Mouse (Mus musculus) bone marrow, adult 2 months (tissue): ENCODE data around the gene Ttc37. TPM values are rescaled to one million over a fixed set of nuclear protein-coding genes. Genes with fewer than 3 reads are reported as not detected.

Experiments
- H3K27ac ChIP-seq: fragments of 200-500 bp; 2 replicates; pipeline ENCODE4 v1.5.1; 2012; ENCODE audit warnings: low read depth, mild to moderate bottlenecking, control low read depth, inconsistent platforms, low read length; ENCODE audit not compliant: control insufficient read depth, poor library complexity, insufficient read depth
- H3K4me1 ChIP-seq: fragments of 200-500 bp; 2 replicates; pipeline ENCODE4 v1.6.1; 2011; ENCODE audit warnings: low read length; ENCODE audit not compliant: control insufficient read depth, insufficient read depth
- H3K4me3 ChIP-seq: fragments of 200-500 bp; replicated peaks from 2 replicates; pipeline ENCODE3; 2011; ENCODE audit warnings: mild to moderate bottlenecking, low read depth, low read length, control low read depth; ENCODE audit not compliant: control insufficient read depth
- CTCF ChIP-seq: fragments of 200-500 bp; IDR thresholded peaks from 2 replicates; pipeline ENCODE4 v1.5.1; 2011; ENCODE audit warnings: low read length, control low read depth; ENCODE audit not compliant: control insufficient read depth, insufficient read depth
- POLR2A ChIP-seq: fragments of 200-500 bp; IDR thresholded peaks from 2 replicates; pipeline ENCODE4 v1.6.1; 2011; ENCODE audit warnings: low read depth, mild to moderate bottlenecking, control low read depth, low read length, borderline replicate concordance; ENCODE audit not compliant: control insufficient read depth
- WGBS: fragments of 180-500 bp; shearing (Covaris S2); methylation state at CpG from one replicate; pipeline ENCODE4 v1.1.7; 2018; 5-methylcytosine and 5-hydroxymethylcytosine counted together
- polyA plus RNA-seq: library from polyadenylated mRNA; stranded (reverse); fragments of >200 nt; gene quantifications from 2 replicates; pipeline ENCODE4 v1.2.4, GENCODE M21; 2011; ENCODE audit warnings: low replicate concordance; ENCODE audit not compliant: missing spikeins, insufficient read depth, insufficient read length

Ttc37 gene
- polyA plus RNA-seq, result 3.3 and 10.3 TPM in 2 replicates

DNA sequence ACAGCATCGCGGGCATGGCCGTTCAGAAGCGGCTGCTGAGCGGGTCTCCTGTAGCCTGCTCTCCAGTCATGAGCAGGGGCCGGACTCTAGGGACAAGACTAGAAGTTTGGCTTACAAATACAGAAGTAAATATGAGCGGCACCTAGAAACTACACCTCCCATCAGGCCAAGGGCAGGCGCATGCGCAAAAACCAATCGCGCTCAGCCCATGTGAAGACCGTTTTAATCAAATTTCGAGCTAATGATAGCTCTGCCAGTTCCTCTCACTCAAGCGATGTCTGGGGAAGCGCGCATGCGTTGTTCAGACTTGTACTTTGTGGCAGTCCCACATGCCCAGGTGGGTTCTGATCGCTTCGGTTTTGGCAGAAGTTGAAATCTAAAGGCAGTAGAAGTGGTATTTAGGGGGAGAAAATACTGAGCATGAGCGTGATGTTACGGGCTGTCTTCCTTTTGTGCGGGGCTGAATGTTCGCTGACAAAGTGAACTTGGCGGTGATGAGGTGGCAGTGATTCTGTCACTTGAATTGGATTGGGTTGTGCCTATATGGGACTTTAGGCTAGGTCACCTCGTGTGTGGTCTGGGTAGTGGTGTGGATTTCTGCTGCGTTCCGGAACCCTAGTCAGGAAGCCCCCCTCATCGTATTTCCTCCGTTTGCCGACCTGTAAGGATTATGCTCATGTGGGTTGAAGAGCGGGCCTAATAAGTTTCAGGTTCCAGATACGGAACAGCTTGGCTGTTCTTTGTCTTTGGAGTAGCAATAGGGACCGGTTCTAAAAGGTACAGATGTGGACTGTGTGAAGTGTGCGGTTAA, at the start of gene Ttc37, which contains the start of gene Arsk:
TSS of gene Ttc37 (plus strand) at position 242 of the 811 bp plus-strand sequence.
TSS of gene Arsk (minus strand) at position 168 of the 811 bp plus-strand sequence.
- H3K4me3 ChIP-seq, result peak within 1 kb of the TSS; percentile 83
- under 1% methylated on average over 34 of the region's 34 CpGs for WGBS
- H3K4me1 ChIP-seq, result no peaks in the 10 kb centered on the region
- no peak for TF ChIP-seq POLR2A
- no peak for TF ChIP-seq CTCF
- H3K27ac ChIP-seq, result peak within 1 kb of the TSS; percentile 76

- under 1% methylated on average over 59 of the region's 59 CpGs for WGBS
Observed at GRCm38 (mm10) chr13:76055391-76056232, 42.9 kb upstream of the Ttc37 start.

DNA sequence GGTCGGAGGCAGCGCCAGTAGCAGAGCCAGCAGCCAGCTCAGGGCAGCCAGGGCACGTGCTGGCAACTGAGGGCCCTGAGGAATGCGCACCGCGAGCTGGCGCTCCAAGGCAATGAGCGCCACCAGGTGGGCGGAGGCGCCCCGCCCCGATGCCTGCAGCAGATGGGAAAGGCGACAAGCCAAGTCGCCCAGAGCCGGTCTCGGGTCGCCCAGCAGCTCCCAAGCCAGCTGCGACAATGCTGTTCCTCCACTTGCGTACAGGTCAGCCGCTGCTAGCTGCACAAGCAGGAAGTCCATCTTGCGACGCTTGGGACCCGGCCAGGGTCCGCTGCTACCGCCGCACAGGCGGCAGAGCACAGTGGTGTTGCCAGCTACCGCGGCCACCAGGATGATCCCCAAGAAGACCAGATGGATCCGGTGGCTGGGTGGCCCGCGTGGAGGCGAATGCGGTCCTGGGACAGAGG, 42.2 kb upstream of the Ttc37 start:
- H3K4me3 ChIP-seq, result peak overlapping the region; percentile 68
- no peak overlapping the region; the same call in 1 of the 2 replicates for H3K27ac ChIP-seq
- WGBS, result under 1% methylated on average over 34 of the region's 34 CpGs
- TF ChIP-seq POLR2A, result no peak
- TF ChIP-seq CTCF, result peak; percentile 42; the same call in 1 of the 2 replicates
- no peaks in the 10 kb centered on the region; the same call in 1 of the 2 replicates for H3K4me1 ChIP-seq

More at GRCm38 (mm10) chr13:76055391-76056232, 42.9 kb upstream of the Ttc37 start:
- Histone ChIP-seq H3K4me1 (no peaks in the 10 kb centered on the region; the same call in 1 of the 2 replicates), H3K4me3 (peak overlapping the region; percentile 68), H3K27ac (no peak overlapping the region; the same call in 1 of the 2 replicates)
- TF ChIP-seq POLR2A, result peak; percentile 10; the same call in 1 of the 2 replicates
- TF ChIP-seq CTCF, result no peak

DNA sequence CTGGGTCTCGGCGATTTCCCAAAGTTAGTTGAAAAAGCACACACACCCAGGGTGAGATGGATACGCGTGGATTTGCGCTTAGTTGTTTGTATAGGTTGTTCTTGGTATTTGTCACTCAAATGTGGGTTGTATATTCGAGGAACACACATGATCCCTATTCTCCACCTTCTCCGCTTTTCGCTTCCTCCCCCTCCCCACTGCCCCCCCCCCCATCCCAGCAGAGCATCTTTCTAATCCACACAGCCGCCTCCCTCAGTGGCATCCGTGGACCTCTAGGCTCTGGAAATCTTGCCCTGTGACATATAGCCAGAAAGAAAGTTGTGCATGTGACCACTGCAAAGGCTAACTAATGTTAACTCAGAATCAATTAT, 41.7 kb upstream of the Ttc37 start, which contains the start of gene Gpr150:
TSS of gene Gpr150 (minus strand) at position 101 of the 371 bp plus-strand sequence.
- H3K4me3 ChIP-seq, result peak within 1 kb of the TSS; percentile 68
- TF ChIP-seq POLR2A (no peak), CTCF (no peak)
- H3K27ac ChIP-seq, result no peak within 1 kb of the TSS; the same call in 1 of the 2 replicates
- WGBS, result 31% methylated on average over 10 of the region's 10 CpGs
- H3K4me1 ChIP-seq, result no peaks in the 10 kb centered on the region; the same call in 1 of the 2 replicates

GRCm38 (mm10) chr13:76057267-76058069, 41.1 kb upstream of the Ttc37 start:
- Histone ChIP-seq H3K4me1 (no peaks in the 10 kb centered on the region; the same call in 1 of the 2 replicates), H3K4me3 (no peak overlapping the region), H3K27ac (no peak overlapping the region)
- WGBS, result 53% methylated on average over 10 of the region's 10 CpGs
- TF ChIP-seq POLR2A, result no peak

DNA sequence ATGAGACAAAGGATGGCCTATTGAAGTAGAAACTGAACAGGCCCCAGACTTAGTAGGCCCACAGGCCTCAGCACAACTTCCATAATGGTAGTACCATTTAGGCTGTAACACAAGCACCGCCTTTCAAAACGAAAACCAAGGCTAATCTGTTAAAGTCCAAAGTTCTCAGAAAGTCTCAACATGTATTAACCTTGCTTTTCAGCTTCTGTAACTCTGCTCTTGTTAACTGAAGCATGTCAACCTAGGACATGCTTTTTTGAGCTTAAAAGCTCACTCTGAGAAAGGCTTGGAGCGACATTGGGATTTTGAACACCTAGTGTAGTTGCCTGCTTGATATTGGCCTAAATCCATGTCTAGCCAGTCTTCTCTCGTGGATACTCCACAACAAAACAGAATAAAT, 38.9 kb upstream of the Ttc37 start:
- Histone ChIP-seq H3K27ac (no peak overlapping the region), H3K4me1 (no peaks in the 10 kb centered on the region; the same call in 1 of the 2 replicates), H3K4me3 (no peak overlapping the region)
- WGBS, result 82% methylated on average over 4 of the region's 4 CpGs
- TF ChIP-seq CTCF (no peak), POLR2A (no peak)

GRCm38 (mm10) chr13:76062126-76062525, 36.4 kb upstream of the Ttc37 start:
- H3K4me3 ChIP-seq, result no peak overlapping the region
- no peak overlapping the region for H3K27ac ChIP-seq
- WGBS, result 86% methylated on average over 3 of the region's 3 CpGs
- no peaks in the 10 kb centered on the region; the same call in 1 of the 2 replicates for H3K4me1 ChIP-seq
- TF ChIP-seq CTCF (no peak), POLR2A (no peak)
